Mouse (Mus musculus) liver, embryonic 13.5 days (tissue): ENCODE measurements around the gene Ccna1. TPM values are rescaled to one million over a fixed set of nuclear protein-coding genes. Genes with fewer than 3 reads are reported as not detected.

Experiments used
- ATAC-seq: fragments of 200-750 bp; cut with Nextera tagmentation; 2 replicates; pipeline ENCODE4 v1.8.0; 2017; ENCODE audit warnings: low read depth, mild to moderate bottlenecking, moderate number of reproducible peaks, moderate library complexity
- DNase-seq: peaks from one replicate; pipeline ENCODE4 v3.0.0; 2022
- H3K27ac ChIP-seq: fragments of 300-500 bp; sonication (generic); 2 replicates; pipeline ENCODE4 v1.5.1; 2015; ENCODE audit warnings: moderate library complexity, mild to moderate bottlenecking, inconsistent platforms
- H3K27me3 ChIP-seq: fragments of 300-500 bp; sonication (generic); 2 replicates; pipeline ENCODE4 v1.6.1; 2015; ENCODE audit warnings: mild to moderate bottlenecking, inconsistent platforms
- H3K36me3 ChIP-seq: fragments of 300-500 bp; sonication (generic); 2 replicates; pipeline ENCODE4 v1.6.1; 2015; ENCODE audit warnings: mild to moderate bottlenecking, inconsistent platforms
- H3K4me1 ChIP-seq: fragments of 300-500 bp; sonication (generic); replicated peaks from 2 replicates; pipeline ENCODE4 v1.6.1; 2015; ENCODE audit warnings: inconsistent platforms
- H3K4me2 ChIP-seq: fragments of 300-500 bp; sonication (generic); 2 replicates; pipeline ENCODE4 v1.6.1; 2015; ENCODE audit warnings: inconsistent platforms, mild to moderate bottlenecking, moderate library complexity
- H3K4me3 ChIP-seq: fragments of 300-500 bp; sonication (generic); replicated peaks from 2 replicates; pipeline ENCODE4 v1.5.1; 2015; ENCODE audit warnings: mild to moderate bottlenecking, inconsistent platforms
- H3K9ac ChIP-seq: fragments of 300-500 bp; sonication (generic); 2 replicates; pipeline ENCODE4 v1.6.1; 2015; ENCODE audit warnings: mild to moderate bottlenecking, inconsistent platforms
- H3K9me3 ChIP-seq: fragments of 300-500 bp; sonication (generic); replicated peaks from 2 replicates; pipeline ENCODE4 v1.6.1; 2016; ENCODE audit warnings: inconsistent platforms
- WGBS: fragments of 180-500 bp; shearing (Covaris S2); methylation state at CpG from one replicate; pipeline ENCODE4 v1.1.7; 2015; ENCODE audit not compliant: insufficient replicate concordance; 5-methylcytosine and 5-hydroxymethylcytosine counted together
- polyA plus RNA-seq: library from polyadenylated mRNA; unstranded; fragments of >200 nt; fragmentation: Nextera tagmentation; extraction: Ambion mirVana; gene quantifications from 2 replicates; pipeline ENCODE4 v1.2.1, GENCODE M21; 2015

Ccna1 gene
- polyA plus RNA-seq, 1 experiment from 2014 or later = 0.20 TPM

DNA sequence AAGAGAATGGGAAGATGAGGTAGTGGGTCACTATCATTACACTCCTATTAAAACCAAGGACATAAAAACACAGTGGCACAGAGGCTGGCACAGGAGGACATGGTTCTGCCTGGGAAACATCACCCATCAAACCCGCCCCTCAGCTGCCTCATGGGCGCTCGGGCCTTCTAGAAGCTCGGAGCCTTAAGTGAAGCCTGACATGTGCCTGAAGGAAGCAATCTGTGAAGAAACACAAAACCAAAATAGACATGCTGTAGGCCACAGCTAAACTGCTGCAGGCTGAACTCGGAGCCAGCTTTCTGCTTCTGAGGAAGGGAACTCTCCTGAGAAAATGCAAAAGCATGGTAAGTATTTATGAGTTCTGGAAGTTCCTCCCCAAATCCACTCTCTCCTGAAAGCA is 31.6 kb upstream of the Ccna1 start:
- Histone ChIP-seq H3K9me3 (no peaks in the 10 kb centered on the region), H3K4me2 (no peak overlapping the region), H3K27me3 (no peaks in the 10 kb centered on the region), H3K27ac (no peak overlapping the region), H3K4me1 (0 out of 2 replicates have a peak, but pooled peaks cover 4% of the 10 kb centered on the region), H3K4me3 (no peak overlapping the region), H3K36me3 (no peaks in the 10 kb centered on the region), H3K9ac (no peak overlapping the region)
- ATAC-seq (no peak), DNase-seq (no peak)
- 63% methylated on average over 5 of the region's 5 CpGs for WGBS

DNA sequence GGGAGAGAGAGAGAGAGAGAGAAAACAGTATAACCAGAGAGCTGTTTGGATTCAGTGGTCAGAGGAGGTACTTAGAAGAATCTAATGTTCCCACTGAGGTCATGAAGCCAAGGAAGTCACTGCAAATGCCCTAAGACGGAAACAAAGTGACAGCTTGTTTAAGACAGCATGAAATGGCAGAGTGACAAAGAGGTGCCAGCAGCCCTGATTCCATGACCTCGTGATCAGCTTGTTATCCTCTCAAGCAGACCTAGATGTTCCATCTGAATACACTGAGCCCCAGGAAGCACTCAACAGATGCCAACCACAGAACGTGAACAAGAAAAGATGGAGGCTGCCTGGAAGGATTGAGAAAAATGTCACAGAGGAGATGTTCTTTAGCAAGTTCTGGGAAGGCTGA is 30.4 kb upstream of the Ccna1 start:
- Histone ChIP-seq H3K9ac (no peak overlapping the region), H3K4me1 (0 out of 2 replicates have a peak, but pooled peaks cover 4% of the 10 kb centered on the region), H3K27me3 (no peaks in the 10 kb centered on the region), H3K4me2 (no peak overlapping the region), H3K27ac (no peak overlapping the region), H3K36me3 (no peaks in the 10 kb centered on the region), H3K9me3 (no peaks in the 10 kb centered on the region), H3K4me3 (no peak overlapping the region)
- ATAC-seq (no peak), DNase-seq (no peak)
- WGBS = 39% methylated on average over 3 of the region's 3 CpGs

DNA sequence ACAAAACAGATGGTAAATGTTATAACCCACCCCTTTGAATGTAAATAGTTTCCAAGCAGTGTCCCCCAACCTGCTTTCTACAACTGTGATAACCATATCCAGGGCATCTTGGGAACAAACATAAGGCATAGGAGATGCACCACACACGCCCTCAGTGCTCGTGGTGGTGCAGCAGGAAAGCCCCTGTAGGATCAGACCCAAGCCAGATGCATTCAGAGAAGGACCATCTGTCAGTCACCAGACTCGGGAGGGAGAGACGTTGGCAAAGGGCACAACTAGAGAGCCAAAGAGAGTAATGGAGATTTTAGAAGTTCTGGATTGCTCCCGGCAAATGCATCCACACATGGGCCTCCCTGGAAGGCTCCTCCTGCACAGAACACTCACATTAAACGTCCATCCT is 29.5 kb upstream of the Ccna1 start:
- H3K4me2 ChIP-seq = no peak overlapping the region
- H3K36me3 ChIP-seq = no peaks in the 10 kb centered on the region
- no peak overlapping the region for H3K9ac ChIP-seq
- 0 out of 2 replicates have a peak, but pooled peaks cover 4% of the 10 kb centered on the region for H3K4me1 ChIP-seq
- H3K27ac ChIP-seq = no peak overlapping the region
- 46% methylated on average over 6 of the region's 6 CpGs for WGBS
- H3K9me3 ChIP-seq = no peaks in the 10 kb centered on the region
- no peaks in the 10 kb centered on the region for H3K27me3 ChIP-seq
- DNase-seq (no peak), ATAC-seq (no peak)
- H3K4me3 ChIP-seq = no peak overlapping the region

DNA sequence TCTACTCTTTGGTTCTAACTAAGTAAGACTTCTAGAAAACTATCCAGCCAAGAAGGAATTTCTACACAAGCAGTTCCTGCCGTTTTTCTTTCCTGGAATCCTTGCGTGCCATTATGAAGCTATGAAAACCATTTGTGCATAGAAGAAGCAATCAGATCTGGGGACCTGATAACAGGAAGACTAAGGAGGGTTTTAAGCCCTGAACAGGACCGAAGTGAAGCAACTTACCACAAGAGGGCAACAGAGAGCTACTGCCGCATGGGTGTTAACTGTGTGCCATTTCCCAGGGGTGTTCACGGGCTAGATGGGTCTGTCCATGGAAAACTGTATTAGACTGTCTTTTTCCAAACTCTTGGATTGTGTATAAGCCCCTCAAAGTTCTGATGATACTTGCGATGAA is 24.8 kb upstream of the Ccna1 start:
- peak; percentile 61; the same call in 1 of the 2 replicates for ATAC-seq
- WGBS = 14% methylated on average over 6 of the region's 6 CpGs
- no peak overlapping the region for H3K27ac ChIP-seq

DNA sequence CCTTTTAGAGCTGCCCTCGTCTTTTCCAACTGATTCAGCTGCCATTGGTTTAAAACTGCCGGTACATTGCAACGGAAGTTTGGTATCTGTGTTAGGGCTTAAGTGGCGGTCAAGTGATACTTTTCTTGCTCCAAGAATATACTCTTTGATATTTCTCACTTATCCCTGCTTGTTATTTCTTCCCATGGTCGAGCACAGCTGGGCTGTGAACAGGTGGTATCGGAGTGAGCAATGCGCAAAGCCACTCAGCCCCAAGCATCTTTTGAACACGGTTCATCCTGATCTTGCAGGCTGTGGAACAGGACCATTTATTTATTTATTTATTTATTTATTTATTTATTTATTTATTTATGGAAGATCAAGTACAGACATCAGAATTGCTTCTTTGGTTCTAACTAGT is 24.3 kb upstream of the Ccna1 start:
- no peak overlapping the region for H3K27ac ChIP-seq
- H3K4me1 ChIP-seq = no peaks in the 10 kb centered on the region
- 58% methylated on average over 8 of the region's 8 CpGs for WGBS
- H3K9ac ChIP-seq = no peak overlapping the region
- no peaks in the 10 kb centered on the region for H3K27me3 ChIP-seq
- H3K4me2 ChIP-seq = no peak overlapping the region
- ATAC-seq = no peak
- DNase-seq = no peak
- H3K36me3 ChIP-seq = no peaks in the 10 kb centered on the region
- H3K4me3 ChIP-seq = no peak overlapping the region
- no peaks in the 10 kb centered on the region for H3K9me3 ChIP-seq

More for the DNA sequence above, 24.8 kb upstream of the Ccna1 start:
- Histone ChIP-seq H3K36me3 (no peaks in the 10 kb centered on the region), H3K4me1 (no peaks in the 10 kb centered on the region), H3K4me2 (no peak overlapping the region), H3K9ac (no peak overlapping the region), H3K9me3 (no peaks in the 10 kb centered on the region), H3K4me3 (no peak overlapping the region), H3K27me3 (no peaks in the 10 kb centered on the region)
- DNase-seq = peak; percentile 18

DNA sequence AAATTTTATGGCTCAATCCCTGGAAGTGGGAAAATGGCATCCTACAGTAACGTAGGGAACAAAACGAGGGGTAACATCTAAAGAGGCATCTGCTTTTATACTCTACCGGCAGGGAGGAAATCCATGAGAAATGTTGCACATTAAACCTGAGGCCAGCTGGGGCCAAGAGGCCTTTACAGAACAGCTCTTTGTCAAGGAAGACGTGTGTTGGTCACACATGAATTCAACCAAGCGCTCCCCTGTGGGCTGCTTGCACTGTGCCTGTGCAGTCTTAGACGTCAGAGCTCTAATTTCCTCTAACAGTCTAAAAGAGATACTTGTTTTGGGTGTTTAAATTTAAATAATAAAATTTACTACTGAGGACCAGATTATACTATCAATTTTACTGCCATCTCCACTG is 22.9 kb upstream of the Ccna1 start:
- Histone ChIP-seq H3K4me3 (no peak overlapping the region), H3K9ac (no peak overlapping the region), H3K36me3 (no peaks in the 10 kb centered on the region), H3K27ac (no peak overlapping the region), H3K4me1 (no peaks in the 10 kb centered on the region), H3K4me2 (no peak overlapping the region), H3K27me3 (no peaks in the 10 kb centered on the region), H3K9me3 (no peaks in the 10 kb centered on the region)
- WGBS = 63% methylated on average over 6 of the region's 6 CpGs
- DNase-seq (no peak), ATAC-seq (no peak)

DNA sequence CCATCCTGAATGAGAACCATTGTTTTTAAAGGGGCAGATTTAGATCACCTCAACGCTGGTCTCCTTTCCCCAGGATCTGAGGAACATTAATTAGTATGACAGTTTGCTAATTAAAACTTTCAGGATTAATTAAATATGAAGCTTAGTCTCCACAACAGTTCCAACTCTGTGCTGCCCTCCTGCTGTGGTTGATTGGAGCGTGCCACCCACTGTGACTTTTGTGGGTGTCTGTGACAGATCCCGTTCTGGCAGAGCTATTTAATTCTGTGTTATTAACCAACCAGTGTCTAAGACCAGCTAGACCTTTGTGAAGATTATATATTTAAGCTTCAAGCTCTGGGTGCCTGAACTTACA is 20.0 kb upstream of the Ccna1 start:
- H3K27me3 ChIP-seq = no peaks in the 10 kb centered on the region
- WGBS = 64% methylated on average over 3 of the region's 3 CpGs
- ATAC-seq (no peak), DNase-seq (no peak)
- H3K4me3 ChIP-seq = no peak overlapping the region
- no peaks in the 10 kb centered on the region for H3K36me3 ChIP-seq
- no peak overlapping the region for H3K9ac ChIP-seq
- H3K4me1 ChIP-seq = no peaks in the 10 kb centered on the region
- no peaks in the 10 kb centered on the region for H3K9me3 ChIP-seq
- H3K4me2 ChIP-seq = no peak overlapping the region
- H3K27ac ChIP-seq = no peak overlapping the region

DNA sequence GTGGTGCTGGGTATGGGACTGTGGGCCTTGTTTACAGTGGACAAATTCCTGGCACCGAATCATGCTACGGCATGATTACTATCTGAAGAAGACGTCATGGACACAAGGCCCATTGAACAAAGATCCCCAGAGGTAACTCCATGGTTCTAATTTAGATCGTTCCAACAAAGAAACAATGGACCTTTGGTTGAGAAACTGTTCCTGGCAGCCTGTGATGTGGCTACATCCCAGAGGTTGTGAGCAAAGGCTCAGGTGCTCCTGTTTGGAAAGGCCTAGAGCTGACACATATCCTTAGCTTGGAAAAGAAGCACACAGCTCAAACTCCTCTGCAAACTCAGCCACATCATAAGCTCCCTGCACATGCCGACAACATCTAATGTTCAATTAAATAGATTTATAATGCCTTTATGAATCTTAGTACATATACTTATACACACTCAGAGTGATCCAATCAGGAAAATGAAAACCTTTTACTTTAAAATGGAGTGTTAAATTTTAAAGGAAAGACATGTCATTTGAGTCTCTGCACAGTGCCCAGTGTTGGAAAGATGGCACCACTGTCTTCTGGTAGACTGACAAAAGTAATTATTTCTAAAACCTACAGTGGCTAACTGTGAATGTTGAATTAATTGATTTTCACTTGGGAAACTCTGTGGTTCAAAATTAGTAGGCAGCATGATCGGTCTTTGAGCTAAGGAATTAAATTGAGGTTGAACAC is 19.4 kb upstream of the Ccna1 start:
- H3K9ac ChIP-seq = no peak overlapping the region
- no peak overlapping the region for H3K4me2 ChIP-seq
- no peaks in the 10 kb centered on the region for H3K4me1 ChIP-seq
- H3K27ac ChIP-seq = no peak overlapping the region
- ATAC-seq (no peak), DNase-seq (no peak)
- H3K27me3 ChIP-seq = no peaks in the 10 kb centered on the region
- no peak overlapping the region for H3K4me3 ChIP-seq
- H3K9me3 ChIP-seq = no peaks in the 10 kb centered on the region
- WGBS = 67% methylated on average over 6 of the region's 6 CpGs
- H3K36me3 ChIP-seq = no peaks in the 10 kb centered on the region

DNA sequence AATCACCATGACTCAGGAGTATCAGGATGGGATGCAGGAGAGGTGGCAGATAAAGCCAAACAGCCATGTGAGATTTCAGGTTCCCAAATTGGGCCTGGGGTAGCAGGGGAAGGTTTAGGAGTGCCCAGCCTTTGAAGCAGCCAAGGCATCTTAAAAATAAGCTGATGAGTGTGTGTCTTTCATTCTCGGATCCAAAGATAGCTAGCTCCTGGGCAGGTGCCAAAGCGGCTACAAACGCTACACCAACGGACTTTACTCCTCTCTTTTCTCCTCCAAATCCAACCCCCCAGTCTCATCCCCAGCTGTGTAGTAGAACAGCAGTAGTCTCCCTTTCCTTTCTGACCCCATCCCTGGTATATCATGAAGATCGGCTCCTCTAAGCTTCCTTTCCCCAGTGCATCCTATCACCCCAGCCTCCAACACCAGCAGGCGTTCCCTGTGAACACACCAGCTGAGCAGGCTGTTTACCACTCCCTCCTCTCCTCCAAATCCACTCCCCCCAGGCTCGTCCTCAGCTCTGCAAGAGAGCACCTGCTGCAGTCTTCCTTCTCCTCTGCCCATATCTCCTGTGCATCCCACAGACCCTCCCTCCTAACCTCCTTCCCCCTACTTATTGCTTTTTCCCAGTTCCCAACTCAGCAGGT is 12.6 kb upstream of the Ccna1 start:
- 30% methylated on average over 7 of the region's 7 CpGs for WGBS
- H3K27ac ChIP-seq = no peak overlapping the region
- ATAC-seq = no peak
- DNase-seq = no peak
- no peak overlapping the region for H3K4me3 ChIP-seq
- H3K4me2 ChIP-seq = no peak overlapping the region
- no peak overlapping the region for H3K9ac ChIP-seq
- H3K36me3 ChIP-seq = no peaks in the 10 kb centered on the region
- H3K27me3 ChIP-seq = 0 out of 2 replicates have a peak, but pooled peaks cover 3% of the 10 kb centered on the region
- H3K4me1 ChIP-seq = peaks cover 3% of the 10 kb centered on the region; the same call in 1 of the 2 replicates
- no peaks in the 10 kb centered on the region for H3K9me3 ChIP-seq

DNA sequence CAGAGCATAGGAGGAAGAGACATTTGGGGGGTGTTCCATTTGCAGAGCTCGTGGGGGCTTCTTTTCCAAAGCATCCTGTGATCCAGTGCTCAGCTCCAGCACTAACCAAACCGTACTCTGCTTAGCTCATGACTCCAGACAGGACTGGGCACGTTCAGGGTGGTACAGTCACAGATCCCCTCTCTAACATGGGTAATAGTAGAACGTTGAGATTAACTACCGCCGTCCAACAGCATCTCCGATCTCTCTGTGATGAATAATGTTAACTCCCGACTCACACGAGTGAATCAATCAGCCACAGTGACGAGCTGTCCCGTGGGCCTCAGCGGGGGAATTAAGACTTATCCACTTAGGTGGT is 11.3 kb upstream of the Ccna1 start:
- Histone ChIP-seq H3K4me1 (peaks cover 3% of the 10 kb centered on the region; the same call in 1 of the 2 replicates), H3K36me3 (no peaks in the 10 kb centered on the region), H3K4me3 (no peak overlapping the region), H3K27ac (no peak overlapping the region), H3K27me3 (0 out of 2 replicates have a peak, but pooled peaks cover 3% of the 10 kb centered on the region), H3K4me2 (no peak overlapping the region), H3K9ac (no peak overlapping the region), H3K9me3 (no peaks in the 10 kb centered on the region)
- 56% methylated on average over 12 of the region's 12 CpGs for WGBS
- ATAC-seq = no peak
- no peak for DNase-seq

DNA sequence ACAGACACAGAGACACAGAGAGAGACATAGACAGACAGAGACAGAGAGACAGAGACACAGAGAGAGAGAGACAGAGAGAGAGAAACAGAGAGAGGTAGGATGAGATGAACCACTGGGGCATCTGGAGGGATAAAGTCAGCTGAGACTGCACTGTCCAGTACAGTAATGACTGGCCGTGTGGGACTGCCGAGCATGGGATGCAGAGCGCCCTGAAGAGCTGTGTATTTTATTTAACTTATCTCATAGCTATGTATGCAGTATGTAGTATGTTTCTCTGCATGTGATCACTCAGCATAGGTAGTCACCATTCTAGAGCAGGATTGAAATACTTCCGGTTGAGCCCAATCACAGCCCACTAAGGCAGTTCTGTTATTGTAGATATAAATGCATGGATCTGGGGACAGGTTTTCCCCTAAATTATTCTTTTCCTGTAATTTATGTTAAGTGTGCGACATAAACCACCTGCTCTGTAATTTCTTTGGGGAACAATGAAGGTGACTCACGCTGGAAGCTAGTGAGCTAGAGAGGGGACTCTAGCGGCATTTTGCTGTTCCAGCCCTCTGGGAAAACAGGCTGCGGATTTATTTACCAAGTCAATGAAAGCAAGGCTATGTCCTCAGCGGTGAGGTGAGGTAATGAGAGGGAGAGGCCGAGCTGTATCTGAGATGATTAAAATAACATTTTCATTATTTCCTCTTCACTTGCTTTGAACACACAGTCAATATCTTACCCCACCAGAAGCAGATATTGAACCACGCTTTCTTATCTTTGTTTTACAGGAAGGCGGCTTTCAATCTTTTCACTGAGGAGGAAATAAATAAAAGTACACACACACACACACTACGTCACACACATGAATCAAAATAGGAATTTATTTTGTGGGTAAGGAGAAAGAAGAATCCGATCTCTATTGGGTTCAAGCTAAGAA is 10.7 kb upstream of the Ccna1 start:
- H3K4me1 ChIP-seq = peaks cover 3% of the 10 kb centered on the region; the same call in 1 of the 2 replicates
- H3K4me3 ChIP-seq = no peak overlapping the region
- 0 out of 2 replicates have a peak, but pooled peaks cover 3% of the 10 kb centered on the region for H3K27me3 ChIP-seq
- H3K27ac ChIP-seq = no peak overlapping the region
- no peak for DNase-seq
- WGBS = 35% methylated on average over 14 of the region's 14 CpGs
- H3K4me2 ChIP-seq = no peak overlapping the region
- no peak overlapping the region for H3K9ac ChIP-seq
- no peaks in the 10 kb centered on the region for H3K9me3 ChIP-seq
- ATAC-seq = no peak
- H3K36me3 ChIP-seq = no peaks in the 10 kb centered on the region
